Mouse (Mus musculus) gonadal fat pad, adult 2 months (tissue): ENCODE results near the gene Lrrc47. TPM values are rescaled to one million over a fixed set of nuclear protein-coding genes. Genes with fewer than 3 reads are reported as not detected.

Experiments
- DNase-seq: peaks from one replicate; pipeline ENCODE4 v3.0.0-alpha.2; 2012; ENCODE audit warnings: low read depth
- polyA plus RNA-seq: library from polyadenylated mRNA; depleted of rRNA; stranded (reverse); fragments of >200 nt; gene quantifications from 2 replicates; pipeline ENCODE4 v1.2.3, GENCODE M21; 2012

Gene Lrrc47
- polyA plus RNA-seq, 1 experiment: 38.6 TPM

DNA sequence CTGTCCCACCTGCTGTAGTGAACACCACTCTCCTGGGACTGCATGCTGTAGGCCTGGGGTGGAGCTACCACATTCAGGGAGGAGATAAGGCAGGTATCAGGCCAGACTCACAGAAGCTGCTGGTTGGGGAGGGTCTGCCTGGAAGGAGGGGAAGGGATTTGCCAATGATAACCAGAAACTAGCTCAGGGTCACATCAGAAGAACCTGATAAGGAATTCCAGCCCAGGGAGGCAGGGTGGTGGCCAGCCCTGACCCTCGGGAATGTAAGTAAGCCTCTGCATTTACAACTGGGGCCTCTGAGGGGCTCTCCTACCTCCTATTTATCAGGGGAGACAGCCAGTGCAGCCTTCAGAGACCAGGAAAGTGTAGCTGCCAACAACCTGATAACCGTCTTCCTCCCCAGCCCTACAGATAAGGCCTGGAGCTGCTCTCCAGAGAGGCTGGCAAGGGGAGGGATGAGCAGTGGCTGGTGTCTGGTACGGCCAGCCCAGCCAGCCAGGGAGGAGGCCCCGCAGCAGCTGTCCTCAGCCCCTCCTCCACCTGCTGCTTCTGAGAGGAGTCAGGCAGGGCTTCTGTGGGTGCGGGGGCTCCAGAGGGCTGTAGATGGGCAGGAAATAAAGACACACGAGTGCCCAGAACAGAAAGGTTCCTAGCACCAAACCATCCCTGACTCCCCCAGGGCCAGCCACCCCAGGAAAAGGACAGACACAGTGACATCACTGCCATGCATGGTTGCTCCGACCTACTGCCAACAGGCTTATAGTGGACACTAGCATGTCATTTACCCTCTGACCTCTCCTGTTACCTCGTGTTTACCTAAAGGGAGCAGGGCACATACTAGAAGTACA is 12.4 kb downstream of the Lrrc47 start:
- no peak for DNase-seq

DNA sequence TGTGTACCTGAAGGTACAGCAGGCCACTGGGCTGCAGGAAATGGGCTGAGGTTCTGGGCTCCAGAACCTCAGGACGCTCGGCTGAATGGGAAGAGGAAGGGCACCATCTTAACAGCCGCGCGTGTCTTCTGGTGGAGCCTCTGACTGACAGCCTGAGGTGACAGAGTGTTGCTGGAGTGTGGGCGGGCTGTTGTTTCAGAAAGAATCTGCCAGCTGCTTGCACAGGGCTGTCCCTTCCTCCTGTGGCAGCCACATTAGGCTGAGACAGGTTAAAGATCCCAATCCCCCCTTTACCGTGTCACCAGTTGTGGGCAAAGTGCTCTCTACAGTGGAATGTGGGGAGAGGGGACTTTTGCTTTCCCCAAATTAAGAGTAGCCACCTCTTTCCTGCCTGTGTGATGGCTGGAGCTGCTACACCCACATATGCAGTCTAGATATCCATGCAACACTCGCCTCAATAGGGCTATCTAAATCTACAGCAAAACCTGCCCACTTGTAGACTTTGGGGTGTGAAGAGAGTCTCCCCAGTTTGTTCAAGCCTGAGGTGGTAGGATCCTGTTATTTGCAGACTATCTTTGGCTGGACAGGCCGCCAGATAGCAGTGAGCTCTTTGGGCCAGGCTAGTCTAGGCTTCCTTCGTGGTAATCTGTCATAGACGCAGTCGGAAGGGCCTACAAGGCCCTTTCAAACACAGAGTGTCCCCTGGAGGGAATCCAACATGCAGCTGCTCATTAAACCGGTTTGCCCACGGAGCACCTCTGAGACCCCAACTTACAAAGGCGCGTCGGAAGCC is 13.4 kb downstream of the Lrrc47 start:
- DNase-seq: no peak

DNA sequence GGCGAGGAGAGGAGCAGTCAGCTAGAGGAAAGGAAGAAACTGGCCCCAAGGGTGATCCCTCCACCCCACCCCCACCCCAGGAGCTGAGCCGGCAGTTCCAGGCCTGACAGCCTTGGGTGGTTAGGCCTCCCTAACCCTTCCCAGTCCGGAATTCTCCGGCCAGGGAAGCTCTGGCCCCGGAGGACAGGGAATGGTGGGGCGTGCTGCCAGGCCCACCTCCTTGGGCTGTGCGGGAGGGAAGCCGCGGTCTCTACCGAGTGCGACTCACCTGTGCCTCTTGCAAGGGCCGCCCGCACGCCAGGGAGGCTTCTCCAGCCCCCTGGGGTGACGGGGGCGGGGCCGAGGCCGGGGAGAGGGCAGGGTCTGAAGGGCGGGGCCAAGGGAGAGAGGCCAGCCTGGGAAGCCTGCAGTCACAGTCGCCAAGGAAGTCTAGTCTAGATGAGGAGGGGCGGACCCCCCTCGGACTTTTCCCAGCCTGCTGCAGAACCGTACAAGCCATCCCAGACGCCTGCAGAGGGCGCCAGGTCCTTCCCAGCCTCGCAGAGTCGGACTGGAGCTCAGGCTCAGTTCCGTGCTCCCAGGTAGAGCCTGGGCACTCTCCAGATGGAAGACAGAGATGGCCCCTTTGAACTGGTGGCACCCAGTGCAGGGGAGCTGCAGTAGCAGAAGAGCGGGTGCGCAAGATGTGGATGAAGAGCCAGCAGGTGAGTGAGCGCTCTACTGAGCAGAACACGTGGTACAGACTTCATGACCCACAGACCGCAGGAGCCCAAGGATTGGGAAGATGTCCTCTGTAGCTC is 14.3 kb downstream of the Lrrc47 start, which contains the start of gene Smim1:
Smim1 (minus strand) TSS at position 590 of the 800 bp plus-strand sequence.
- DNase-seq: no peak

DNA sequence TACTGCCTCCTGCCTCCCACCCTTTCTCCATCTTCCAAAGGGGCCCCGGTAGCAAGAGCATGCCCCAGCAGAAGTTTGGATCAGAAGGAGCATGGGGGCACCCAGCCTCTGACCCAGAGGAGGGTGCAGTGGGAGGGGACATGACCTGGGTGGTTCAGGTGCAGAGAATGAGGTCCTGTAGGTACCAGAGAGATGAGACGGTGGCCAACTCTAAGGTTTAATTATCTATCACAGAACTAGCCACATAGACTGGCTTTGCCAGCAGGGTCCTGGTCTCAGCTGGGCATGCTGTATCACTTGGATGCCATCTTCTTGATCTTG is 14.9 kb downstream of the Lrrc47 start:
- no peak for DNase-seq

DNA sequence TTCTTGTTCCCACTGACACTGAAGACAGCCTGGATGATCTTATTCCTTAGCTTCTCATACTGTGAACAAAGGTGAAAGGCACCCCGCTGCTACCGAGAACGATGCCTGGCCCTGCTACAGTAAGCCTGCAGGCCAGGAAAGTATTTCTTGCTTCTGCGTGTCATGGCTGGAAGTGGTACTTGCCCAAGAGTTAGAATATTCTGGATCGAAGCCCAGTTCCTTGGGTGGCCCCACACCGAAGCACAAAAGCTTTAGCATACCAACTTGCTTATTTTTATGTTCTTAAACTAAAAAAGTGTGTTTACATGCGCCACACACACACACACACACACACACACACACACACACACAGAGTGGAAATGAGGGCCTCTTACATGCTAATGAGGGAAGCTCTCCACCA is 16.5 kb downstream of the Lrrc47 start:
- DNase-seq: no peak

DNA sequence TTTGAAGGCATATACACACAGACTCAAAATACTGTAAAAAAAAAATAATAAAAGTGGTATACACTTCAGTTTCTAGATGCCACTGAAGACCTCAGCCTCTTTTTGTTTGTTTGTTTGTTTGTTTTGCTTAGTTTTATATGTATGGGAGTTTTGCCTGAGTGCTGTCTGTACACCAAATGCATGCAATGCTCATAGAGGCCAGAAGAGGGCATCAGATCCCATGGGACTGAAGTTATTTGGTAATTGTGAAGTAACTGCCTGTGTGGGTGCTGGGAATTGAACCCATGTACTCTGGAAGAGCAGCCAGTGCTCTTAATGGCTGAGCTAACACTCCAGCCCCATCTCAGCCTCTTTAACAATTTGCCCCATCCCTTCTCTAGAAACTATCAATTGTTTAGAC is 17.1 kb downstream of the Lrrc47 start:
- DNase-seq: no peak

DNA sequence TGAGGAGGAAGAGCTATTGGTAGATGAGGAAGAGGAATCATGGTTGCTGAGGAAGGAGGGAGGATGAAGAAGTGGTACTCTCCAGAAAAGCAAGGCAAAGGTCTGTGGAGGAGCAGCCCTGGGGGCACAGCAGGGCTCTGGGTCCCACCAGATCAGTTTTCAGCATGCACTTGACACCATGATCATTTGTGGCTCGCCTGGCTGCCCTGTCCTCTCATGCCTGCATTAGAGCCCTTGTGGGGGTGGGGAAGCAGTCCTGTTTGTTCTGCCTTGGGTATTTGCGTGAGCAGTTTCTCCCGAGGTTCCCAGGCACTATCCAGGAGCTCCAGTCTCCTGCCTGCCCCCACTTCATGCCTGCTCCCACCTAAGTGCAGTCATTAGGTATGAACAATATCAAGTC is 25.6 kb downstream of the Lrrc47 start:
- DNase-seq: no peak

DNA sequence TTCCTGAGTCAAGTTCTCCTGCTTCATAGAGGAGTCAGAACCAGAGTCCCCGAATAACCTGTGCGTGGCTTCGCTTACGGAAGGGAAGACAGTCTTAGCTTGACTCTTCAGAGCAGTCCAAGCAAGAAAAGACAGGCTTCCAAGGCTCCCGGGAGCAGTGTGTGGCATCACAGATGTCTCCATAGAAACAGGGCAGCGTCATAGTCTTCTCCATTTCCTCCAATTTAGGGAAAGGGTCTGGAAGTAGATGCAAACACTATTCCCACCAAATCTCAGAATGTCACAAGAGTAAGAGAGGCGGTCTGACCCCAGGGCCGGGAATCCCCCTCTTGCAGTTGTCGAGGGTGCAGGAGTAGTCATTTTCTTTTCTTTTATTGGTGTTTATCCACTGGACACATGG is 31.0 kb downstream of the Lrrc47 start, which contains the start of gene Ccdc27:
Ccdc27 (minus strand) TSS at position 101 of the 400 bp plus-strand sequence.
- no peak for DNase-seq

DNA sequence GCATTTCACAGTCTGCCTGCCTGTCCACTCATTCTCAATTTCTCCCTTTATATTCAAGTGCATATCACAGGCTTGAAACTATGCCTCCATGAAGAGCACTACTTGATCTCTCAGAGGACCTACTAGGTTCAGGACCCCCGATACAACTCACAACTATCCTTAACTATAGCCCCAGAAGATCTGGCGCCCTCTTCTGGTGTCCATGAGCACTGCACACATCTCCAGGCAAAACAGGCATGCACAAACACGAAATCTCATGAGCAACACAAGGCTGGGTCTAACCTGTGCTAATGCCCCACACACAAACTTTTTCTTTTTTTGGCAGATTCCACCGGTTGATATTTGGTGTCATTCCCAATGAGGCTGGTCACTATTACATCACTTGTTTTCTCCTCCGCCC is 34.3 kb downstream of the Lrrc47 start:
- DNase-seq: no peak

DNA sequence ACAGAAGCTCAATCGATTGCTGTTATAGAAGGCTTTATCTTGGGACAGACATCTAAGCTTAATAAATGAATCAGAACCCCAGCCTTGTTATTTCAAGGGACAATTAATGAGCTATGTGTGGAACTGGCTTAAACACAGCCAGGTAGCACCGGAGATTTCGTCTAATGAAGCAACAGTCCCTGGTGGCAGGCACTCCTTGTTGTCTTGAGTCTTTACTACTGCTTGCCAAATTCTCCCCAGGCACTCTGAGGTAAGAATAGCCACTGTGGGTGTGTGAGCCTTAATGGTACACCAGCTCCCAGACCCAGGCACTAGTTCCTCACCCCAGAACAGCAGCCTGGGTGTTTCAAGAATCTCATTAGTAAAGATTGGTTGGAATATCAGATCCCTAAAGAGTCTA is 39.9 kb downstream of the Lrrc47 start:
- DNase-seq: peak; percentile 97

DNA sequence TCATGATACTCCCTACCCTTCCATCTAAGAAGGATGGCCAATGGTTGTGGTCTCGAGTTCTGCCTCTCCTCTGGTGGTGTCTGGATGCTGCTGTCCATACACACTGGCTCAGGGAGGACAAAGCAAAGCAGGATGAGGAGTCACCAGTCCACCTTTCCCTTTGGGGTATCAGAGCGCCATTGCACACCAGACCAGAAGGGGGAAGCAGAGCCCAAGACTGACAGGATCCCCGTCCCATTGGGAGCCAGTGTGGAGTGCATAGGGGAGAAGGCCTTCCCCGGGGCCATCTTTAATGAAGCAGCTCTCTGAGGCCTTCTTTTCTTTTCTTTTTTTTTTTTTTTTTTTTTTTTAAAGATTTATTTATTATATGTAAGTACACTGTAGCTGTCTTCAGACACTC is 41.5 kb downstream of the Lrrc47 start:
- no peak for DNase-seq

DNA sequence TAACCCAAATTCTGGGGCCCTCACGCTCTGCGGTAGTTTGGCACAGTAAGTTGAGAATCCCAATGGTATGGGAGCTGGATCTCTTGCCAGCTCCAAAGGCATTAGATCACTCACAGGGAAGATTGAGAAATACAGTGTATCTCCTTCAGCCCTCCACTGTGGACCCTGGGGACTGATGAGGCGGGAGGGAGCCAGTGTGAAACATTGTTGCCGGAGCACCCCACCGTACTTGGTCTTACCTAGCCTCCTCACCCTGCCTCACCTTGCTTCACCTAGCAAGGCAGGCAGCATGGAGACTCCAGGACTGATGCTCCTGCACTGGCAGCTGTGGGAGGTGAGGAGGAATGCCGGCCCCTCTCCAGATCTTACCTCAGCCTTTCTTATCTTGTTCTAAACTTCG is 44.0 kb downstream of the Lrrc47 start:
- DNase-seq: no peak

DNA sequence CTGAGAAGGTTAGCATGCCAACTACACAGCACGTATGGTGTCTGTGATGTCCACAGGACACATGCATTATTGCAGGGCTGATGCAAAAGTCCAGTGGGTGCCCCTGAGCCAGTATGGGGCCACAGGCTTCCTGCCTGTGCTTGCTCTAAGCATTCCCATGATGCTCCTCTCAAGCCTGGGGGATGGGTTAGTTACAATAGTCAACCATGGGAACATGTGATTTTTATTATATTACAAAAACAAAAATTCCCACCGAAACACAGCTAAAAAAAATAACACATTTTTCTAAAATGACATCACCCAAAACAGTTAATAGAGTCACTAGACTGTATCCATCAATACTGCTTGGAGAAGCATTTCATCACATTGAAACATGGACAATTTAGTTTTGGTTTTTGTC is 44.5 kb downstream of the Lrrc47 start:
- DNase-seq: no peak

DNA sequence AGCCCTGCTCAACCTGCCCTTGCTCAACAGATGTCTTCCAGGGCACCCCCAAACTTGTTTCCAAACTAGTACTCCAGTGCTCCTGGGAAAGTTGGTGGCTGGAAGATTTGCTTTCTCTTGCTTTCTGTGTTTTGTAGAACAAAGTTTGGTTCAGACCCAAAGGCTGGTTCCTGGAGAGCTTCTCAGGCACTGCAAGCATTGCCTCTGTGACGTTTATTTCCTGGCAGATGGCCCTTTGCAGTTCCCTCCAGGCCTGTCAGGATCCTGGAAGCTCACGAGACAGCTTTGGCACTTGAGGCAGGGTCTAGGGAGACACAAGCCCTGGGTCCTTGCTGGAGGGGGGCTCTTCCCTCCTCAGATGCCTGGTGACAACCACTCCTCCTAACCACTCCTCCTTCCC is 45.1 kb downstream of the Lrrc47 start:
- DNase-seq: no peak

DNA sequence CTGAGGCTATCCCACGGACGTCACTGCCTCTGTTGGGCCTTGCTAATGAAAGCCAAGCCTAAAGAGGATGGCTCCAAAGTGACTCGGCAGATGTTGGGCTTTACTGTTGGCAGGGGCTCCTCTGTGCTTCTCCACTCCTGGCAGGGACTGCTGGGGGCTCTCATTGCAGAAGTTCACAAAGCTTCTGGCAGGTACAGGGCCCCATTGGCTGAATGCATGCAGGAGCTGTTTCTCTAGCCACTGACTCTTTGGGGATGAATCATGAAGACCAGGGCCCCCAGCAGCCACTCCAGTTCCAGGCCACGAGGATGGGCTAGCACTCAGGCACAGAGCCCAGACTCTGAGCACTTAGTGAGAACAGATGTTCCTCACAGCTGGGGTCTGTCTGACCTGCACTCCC is 46.2 kb downstream of the Lrrc47 start:
- no peak for DNase-seq

DNA sequence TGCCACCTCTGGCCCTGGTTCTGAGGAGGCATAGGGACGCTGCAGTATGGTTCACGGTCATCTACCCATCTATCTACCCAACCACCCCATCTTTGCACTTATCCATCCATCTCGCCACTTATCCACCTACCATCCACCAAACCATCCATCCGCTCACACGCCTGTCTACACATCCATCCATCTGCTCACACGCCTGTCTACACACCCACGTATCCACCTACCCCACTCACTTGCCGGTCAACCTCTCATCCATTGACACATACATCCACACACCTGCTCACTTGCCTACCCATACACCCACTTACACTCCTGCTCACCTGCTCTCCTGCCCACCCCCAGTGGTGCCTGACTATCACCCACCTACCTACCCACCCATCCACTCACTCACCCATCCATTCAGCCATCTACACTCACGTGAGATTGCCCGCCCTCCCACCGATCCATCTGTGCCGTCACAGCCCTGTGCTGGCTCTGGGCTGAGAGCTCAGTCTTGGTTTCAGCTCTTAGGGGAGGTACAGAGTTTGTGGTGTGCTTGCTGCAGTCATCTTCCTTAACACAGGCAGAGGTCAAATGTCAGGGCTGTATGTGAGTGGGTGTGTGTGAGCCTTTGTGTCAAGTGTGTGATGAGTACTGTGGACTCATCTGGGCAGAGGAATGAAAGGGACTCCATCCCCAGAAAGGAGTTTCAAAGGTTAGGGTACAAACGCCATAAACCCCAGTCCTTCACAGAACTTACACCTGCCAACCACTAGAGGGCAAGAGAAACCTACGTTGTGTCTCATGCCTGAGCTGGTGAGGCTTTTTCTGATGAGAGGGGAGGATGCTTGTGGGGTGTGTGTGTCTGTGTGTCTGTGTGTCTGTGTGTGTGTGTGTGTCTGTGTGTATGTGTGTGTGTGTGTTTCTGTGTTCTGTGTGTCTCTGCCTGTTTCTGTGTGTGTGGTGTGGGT is 53.6 kb downstream of the Lrrc47 start:
- no peak for DNase-seq

DNA sequence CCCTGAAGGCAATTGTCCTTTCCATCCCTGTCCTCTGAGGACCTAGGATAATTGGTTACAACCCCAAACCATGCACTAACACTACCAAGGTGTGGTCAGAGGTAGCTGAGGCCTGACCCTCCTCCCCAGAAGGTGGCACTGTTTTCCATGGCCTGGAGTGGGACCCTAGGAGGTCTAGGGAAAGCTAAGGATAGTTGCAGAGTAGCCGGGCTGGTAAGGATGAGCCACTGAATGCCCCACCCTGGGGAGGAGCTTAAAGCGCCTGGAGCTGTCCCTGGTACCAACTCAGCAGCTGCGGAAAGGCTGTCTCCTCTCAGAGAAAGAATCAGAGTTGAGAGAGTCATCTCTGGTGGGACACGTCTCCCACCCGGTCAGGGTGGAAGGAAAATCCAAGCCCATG is 59.4 kb downstream of the Lrrc47 start:
- DNase-seq: no peak
